Mouse (Mus musculus): ENCODE results near the gene Ticrr. TPM values are rescaled to one million over a fixed set of nuclear protein-coding genes. Genes with fewer than 3 reads are reported as not detected.

Gene Ticrr
- 1 to 10 TPM; 1.6 to 2.7 TPM for polyA plus RNA-seq (2012; fragmentation: generic; extraction: Trizol)

DNA sequence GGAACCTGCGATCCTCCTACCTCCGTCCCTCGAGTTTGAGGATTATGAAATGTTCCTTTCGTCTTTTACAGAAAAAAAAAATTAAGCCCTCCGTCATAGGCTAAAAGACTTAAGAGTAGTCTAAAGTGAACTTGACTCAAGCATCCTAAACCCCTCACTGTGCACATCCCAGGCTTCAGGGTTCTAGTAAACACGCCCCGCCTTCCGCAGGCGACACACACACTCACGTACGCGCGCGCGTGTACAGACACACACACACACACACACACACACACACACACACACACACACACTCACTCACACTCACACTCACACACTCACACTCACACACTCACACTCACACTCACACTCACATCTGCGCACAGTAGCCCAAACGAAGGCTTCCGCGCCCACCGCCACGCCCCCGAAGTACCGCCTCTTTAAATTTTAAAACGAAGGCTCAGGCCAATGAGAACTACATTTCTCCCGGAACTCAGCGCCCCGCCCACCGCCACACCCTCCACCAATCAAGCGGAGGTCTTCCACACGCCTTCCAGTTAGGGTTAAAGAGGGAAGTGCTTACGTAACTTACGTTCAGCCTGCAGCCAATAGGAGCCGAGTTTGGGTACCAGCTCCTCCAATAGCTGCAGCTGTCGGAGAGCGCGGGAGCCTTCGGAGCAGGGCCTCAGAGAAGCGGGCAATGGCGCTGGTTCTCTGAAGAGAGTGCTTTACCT is at the start of gene Ticrr:
Gene Ticrr (plus strand): TSS at position 619 of the 713 bp plus-strand sequence.

DNA sequence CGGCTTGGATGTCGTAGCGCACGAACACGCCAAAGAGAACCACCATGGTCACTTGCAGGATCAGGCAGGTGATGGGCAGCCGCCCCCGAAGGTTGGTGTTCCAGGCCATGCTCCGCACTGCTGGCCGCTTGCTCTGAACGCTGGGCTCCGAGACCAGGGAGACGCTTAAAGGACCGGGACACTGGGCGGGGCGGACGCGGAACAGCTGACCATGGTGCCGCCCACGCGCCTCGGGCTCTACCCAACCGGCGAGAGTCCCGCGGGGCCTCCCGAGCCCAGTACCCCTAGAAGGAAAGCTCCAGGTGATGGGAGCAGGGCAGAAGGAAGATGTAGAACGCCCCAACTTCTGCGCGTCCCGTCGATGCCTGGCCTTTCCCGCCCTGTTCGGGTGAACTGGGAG is 42.6 kb upstream of the Ticrr start, which contains the start of gene Rhcg:
Gene Rhcg (minus strand): TSS at position 240 of the 400 bp plus-strand sequence.

DNA sequence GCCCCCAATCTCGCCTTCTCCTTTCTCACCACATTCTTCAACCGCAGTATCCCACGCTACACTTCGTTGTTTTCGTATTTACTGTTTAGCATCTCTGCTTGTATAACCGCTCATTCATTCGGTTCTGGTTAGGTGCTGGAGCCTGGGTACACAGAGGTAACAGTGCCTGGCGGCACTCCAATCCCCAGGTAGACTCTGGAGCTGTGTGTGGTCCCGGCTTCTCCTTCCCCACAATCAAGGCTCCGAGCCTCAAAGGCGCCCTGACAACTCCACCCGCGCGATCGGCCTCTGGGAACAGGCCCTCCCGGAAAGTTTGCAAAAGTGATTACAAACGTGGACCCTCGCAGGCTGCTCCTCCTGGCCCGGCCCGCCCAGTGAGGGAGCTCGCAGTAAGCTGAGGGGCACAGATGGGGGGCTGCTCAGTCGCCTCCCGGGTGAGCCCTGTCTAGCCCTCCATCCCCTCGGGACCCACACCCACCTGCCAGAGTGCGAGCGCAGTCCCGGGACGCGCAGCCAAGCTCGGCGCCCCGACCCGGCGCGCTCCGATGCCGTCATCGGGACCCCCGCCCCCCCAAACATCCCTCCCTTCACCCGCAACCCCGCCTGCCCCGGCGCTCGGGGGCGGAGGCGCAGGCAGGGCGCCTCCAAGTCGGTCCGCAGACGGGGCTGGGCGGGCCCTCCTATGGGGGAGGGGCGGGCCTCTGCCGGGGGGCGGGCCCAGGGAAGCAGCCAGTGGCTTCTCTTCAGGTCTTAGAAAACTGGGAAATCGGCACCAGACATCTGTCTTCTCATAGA is 55.4 kb downstream of the Ticrr start, which contains the start of gene Kif7:
Gene Kif7 (minus strand): TSS at position 534 of the 795 bp plus-strand sequence.

DNA sequence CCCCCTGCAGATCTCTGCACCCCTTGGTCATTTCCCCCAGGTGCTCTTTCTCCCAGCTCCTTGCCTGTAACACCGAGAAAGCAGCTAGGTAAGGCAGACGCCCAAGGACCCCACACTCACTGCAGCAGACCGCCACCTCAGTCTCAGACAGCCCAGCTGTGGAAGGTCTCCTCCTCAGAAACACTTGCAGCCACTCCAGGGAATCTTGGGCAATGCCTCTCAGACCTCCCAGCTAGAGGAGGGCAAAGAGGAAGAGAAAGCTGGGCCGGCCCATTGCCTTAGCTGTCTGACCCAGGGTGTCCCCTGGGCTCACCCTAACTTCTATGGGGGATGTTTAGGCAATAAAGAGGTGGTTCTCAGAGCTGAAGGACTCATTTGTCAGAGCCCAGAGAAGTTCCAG is 72.6 kb downstream of the Ticrr start, which contains the start of gene Plin1:
Gene Plin1 (minus strand): TSS at position 282 of the 400 bp plus-strand sequence.

DNA sequence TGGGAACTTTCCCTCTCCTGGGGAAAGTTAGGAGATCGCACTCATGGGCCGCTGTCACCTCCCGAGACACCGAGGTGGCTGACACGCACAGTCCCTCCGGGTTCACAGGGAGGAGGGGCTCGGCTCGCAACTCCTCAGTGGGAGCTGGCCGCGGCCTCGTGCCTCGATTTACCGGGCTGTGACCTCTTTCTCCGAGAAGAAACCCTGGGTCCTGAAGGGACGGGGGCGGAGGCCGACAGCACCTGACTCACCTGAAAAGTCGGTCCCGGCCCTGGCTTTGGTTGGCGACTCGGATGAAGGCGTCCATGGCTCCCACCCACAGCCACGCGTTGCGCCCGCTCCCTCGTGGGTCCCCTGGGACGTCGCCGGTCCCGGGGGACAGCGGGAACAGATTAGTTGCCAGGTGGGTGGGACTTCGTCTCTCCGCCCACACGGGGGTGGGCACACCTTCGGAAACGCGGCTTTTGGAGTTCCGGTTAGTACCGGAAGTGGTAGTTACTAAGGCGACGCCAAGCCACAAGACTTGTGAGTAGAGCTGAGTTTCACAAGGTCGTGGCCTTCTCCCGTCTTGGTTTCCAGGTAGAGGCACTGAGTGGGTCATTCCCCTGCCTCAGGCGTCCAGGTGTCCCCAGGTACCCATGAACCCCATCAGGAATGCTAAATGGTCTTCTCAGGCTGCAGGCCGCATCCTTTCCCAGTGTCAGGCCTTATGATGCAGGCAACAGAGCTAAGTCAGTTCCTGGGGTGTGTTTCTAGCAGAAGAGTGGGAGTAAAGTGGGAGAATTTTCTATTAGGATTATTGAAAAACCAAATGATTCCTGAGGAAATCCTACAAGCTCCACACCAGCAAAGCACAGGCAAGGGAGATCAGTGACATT is 82.9 kb downstream of the Ticrr start, which contains the start of the genes Pex11a and Wdr93:
Gene Pex11a (minus strand): TSS at position 473 of the 878 bp plus-strand sequence.
Gene Wdr93 (plus strand): TSS at position 505 of the 878 bp plus-strand sequence.

Other genes with a start within 250 kb of the Ticrr start
- 10 to 100 TPM; 20.5 to 25.2 TPM for gene Polg, start 193.8 kb upstream of the Ticrr start, polyA plus RNA-seq (2012; fragmentation: generic; extraction: Trizol)
- gene Rhcg, start 42.5 kb upstream of the Ticrr start, polyA plus RNA-seq (2012; fragmentation: generic; extraction: Trizol), result under 1 TPM; 0.02 to 0.05 TPM
- 1 to 10 TPM; 1.3 to 7.0 TPM for gene Kif7, start 55.5 kb downstream of the Ticrr start, polyA plus RNA-seq (2012; fragmentation: generic; extraction: Trizol)
- not detected for gene Plin1, start 72.7 kb downstream of the Ticrr start, polyA plus RNA-seq (2012; fragmentation: generic; extraction: Trizol)
- 1 to 10 TPM in 1 of 2 experiments, under 1 TPM in 1; 0.47 to 5.5 TPM for gene Pex11a, start 82.9 kb downstream of the Ticrr start, polyA plus RNA-seq (2012; fragmentation: generic; extraction: Trizol)
- under 1 TPM; 0.01 to 0.33 TPM for gene Wdr93, start 83.0 kb downstream of the Ticrr start, polyA plus RNA-seq (2012; fragmentation: generic; extraction: Trizol)
- under 1 TPM in 1 of 2 experiments, not detected in 1; 0.12 TPM for gene Mesp1, start 133.6 kb downstream of the Ticrr start, polyA plus RNA-seq (2012; fragmentation: generic; extraction: Trizol)
- under 1 TPM; 0.02 TPM for gene Mesp2, start 150.5 kb downstream of the Ticrr start, polyA plus RNA-seq (2012; fragmentation: generic; extraction: Trizol)
- gene Anpep, start 200.9 kb downstream of the Ticrr start, polyA plus RNA-seq (2012; fragmentation: generic; extraction: Trizol), result 100 to 1,000 TPM in 1 of 2 experiments, 1 to 10 TPM in 1; 7.7 to 268 TPM

Measured in C3H10T1/2 (cell line).